Mouse (Mus musculus): ENCODE results near the gene Mgat4b. TPM values are rescaled to one million over a fixed set of nuclear protein-coding genes. Genes with fewer than 3 reads are reported as not detected.
A peak's percentile ranks its signal among the peaks of the same experiment; 100 is the strongest.

The Mgat4b gene
- polyA plus RNA-seq, 1 experiment = 89.2 TPM

DNA sequence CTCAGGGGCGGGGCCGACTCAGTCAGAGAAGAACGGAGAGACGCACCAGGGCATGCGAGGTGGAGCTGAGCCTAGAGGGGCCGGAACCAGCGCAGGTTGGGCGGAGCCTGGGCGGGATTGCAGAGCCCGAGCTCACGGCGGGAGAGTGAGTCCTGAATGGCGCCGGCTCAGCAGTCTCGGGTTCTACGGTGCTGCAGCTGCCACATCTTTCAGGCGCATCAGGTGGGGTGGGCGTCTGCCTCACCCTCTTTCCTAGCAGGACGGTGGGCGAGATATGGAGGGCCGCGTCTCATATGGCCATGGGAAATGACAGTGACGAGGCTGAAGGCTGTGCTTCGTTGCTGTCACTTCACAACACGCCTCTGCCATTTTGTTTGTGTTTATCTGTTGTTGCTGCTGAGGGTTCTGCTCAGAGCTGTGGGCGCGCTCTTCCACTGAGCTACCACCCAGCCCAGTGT lies 35.9 kb upstream of the Mgat4b start:
- H3K79me2 ChIP-seq (ENCODE audit: control insufficient read depth, insufficient read depth) = no peaks in the 10 kb centered on the region
- peaks cover 4% of the 10 kb centered on the region for H3K36me3 ChIP-seq (ENCODE audit: control insufficient read depth, insufficient read depth)
- TF ChIP-seq MAX (IDR thresholded peaks at IDR 0.05; ENCODE audit: low read depth) = no peak
- peak; percentile 70 for TF ChIP-seq SRF (IDR thresholded peaks at IDR 0.05; ENCODE audit: control insufficient read depth, insufficient read length, low read depth)
- peak in 1 of 3 experiments; percentile 43 for TF ChIP-seq MYOG (IDR thresholded peaks at IDR 0.05; ENCODE audit: control insufficient read depth in 1 of 3, insufficient read depth in 1 of 3, insufficient read length in 2 of 3, low read depth in 2 of 3)
- peak; percentile 91 for TF ChIP-seq POLR2AphosphoS2 (IDR thresholded peaks at IDR 0.05; ENCODE audit: insufficient read length, low read depth)
- TF ChIP-seq E2F4 (IDR thresholded peaks at IDR 0.05; ENCODE audit: insufficient read depth) = peak; percentile 87
- no peak for TF ChIP-seq REST (IDR thresholded peaks at IDR 0.05; ENCODE audit: insufficient read depth, insufficient read length)
- TF ChIP-seq POLR2A (IDR thresholded peaks at IDR 0.05; ENCODE audit: insufficient read length, low read depth) = peak; percentile 95
- TF ChIP-seq MYOD1 (IDR thresholded peaks at IDR 0.05; ENCODE audit: control insufficient read depth in 1 of 3, insufficient read length in 2 of 3, low read depth in 2 of 3) = peak in 1 of 3 experiments; percentile 21
- TF ChIP-seq TCF3 (IDR thresholded peaks at IDR 0.05; ENCODE audit: insufficient read length, low read depth) = no peak
- TF ChIP-seq USF1 (IDR thresholded peaks at IDR 0.05; ENCODE audit: low read depth) = no peak
- peak overlapping the region; percentile 62 for H3K4me3 ChIP-seq
- no peaks in the 10 kb centered on the region for H3K27me3 ChIP-seq (ENCODE audit: control insufficient read depth, insufficient read depth, insufficient read length)
- peak overlapping the region; percentile 21 for H3ac ChIP-seq (ENCODE audit: control insufficient read depth, insufficient read length)
- peak overlapping the region; percentile 92 for H3K4me2 ChIP-seq (ENCODE audit: low read depth)

DNA sequence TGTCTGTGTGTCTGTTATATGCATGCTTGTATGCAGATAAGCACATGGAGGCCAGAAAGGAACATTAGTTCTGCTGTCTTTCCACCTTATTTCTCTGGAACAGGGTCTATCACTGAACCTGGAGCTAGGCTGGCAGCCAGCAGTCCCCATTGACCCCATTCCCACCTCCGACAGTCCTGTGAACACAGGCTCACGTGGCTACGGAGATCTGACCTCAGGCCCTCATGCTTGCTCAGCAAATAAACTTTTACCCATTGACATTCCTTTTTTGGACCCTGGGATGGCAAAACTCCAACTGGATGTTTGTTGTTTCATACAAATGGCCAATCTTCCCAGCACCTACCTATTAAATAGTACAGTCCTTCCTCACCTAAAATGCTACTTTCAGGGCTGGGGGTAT lies 34.3 kb upstream of the Mgat4b start:
- H3K27me3 ChIP-seq (ENCODE audit: control insufficient read depth, insufficient read depth, insufficient read length) = no peaks in the 10 kb centered on the region
- no peaks in the 10 kb centered on the region for H3K79me2 ChIP-seq (ENCODE audit: control insufficient read depth, insufficient read depth)
- no peak overlapping the region for H3K4me3 ChIP-seq
- no peak overlapping the region for H3ac ChIP-seq (ENCODE audit: control insufficient read depth, insufficient read length)
- no peak overlapping the region for H3K4me2 ChIP-seq (ENCODE audit: low read depth)
- H3K36me3 ChIP-seq (ENCODE audit: control insufficient read depth, insufficient read depth) = no peaks in the 10 kb centered on the region
- TF ChIP-seq REST (IDR thresholded peaks at IDR 0.05; ENCODE audit: insufficient read depth, insufficient read length) = no peak
- TF ChIP-seq MYOD1 (IDR thresholded peaks at IDR 0.05; ENCODE audit: control insufficient read depth in 1 of 3, insufficient read length in 2 of 3, low read depth in 2 of 3) = no peak
- no peak for TF ChIP-seq POLR2AphosphoS2 (IDR thresholded peaks at IDR 0.05; ENCODE audit: insufficient read length, low read depth)
- no peak for TF ChIP-seq MAX (IDR thresholded peaks at IDR 0.05; ENCODE audit: low read depth)
- no peak for TF ChIP-seq TCF12 (IDR thresholded peaks at IDR 0.05; ENCODE audit: insufficient read depth, poor library complexity, severe bottlenecking)
- no peak for TF ChIP-seq CEBPB (IDR thresholded peaks at IDR 0.05; ENCODE audit: insufficient read depth, poor library complexity, severe bottlenecking)
- no peak for TF ChIP-seq USF1 (IDR thresholded peaks at IDR 0.05; ENCODE audit: low read depth)
- TF ChIP-seq POLR2A (IDR thresholded peaks at IDR 0.05; ENCODE audit: insufficient read length, low read depth) = no peak
- no peak for TF ChIP-seq SRF (IDR thresholded peaks at IDR 0.05; ENCODE audit: control insufficient read depth, insufficient read length, low read depth)
- TF ChIP-seq MYOG (IDR thresholded peaks at IDR 0.05; ENCODE audit: control insufficient read depth in 1 of 3, insufficient read depth in 1 of 3, insufficient read length in 2 of 3, low read depth in 2 of 3) = no peak
- no peak for TF ChIP-seq TCF3 (IDR thresholded peaks at IDR 0.05; ENCODE audit: insufficient read length, low read depth)
- TF ChIP-seq E2F4 (IDR thresholded peaks at IDR 0.05; ENCODE audit: insufficient read depth) = no peak

DNA sequence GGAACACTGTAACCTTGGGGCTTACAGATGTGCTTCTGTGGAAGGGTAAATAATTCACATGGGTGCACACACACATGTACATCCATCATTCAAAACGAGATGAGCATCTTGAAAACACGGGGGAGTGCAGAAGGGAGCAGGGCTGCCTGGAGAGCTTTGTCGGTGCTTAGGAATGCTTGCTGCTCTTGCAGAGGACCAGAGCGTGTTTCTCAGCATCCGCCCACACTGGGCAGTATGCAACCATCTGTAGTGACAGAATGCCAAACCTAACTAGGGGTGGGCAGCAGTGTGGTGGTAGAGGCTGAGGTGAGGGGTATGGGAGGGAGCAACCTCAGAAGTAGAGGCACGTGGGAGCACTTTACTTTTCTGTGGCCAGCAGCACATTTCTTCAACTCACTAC lies 33.6 kb upstream of the Mgat4b start:
- no peaks in the 10 kb centered on the region for H3K27me3 ChIP-seq (ENCODE audit: control insufficient read depth, insufficient read depth, insufficient read length)
- TF ChIP-seq MYOD1 (IDR thresholded peaks at IDR 0.05; ENCODE audit: control insufficient read depth in 1 of 3, insufficient read length in 2 of 3, low read depth in 2 of 3) = no peak
- TF ChIP-seq SRF (IDR thresholded peaks at IDR 0.05; ENCODE audit: control insufficient read depth, insufficient read length, low read depth) = no peak
- no peak for TF ChIP-seq MYOG (IDR thresholded peaks at IDR 0.05; ENCODE audit: control insufficient read depth in 1 of 3, insufficient read depth in 1 of 3, insufficient read length in 2 of 3, low read depth in 2 of 3)
- no peak for TF ChIP-seq USF1 (IDR thresholded peaks at IDR 0.05; ENCODE audit: low read depth)
- TF ChIP-seq REST (IDR thresholded peaks at IDR 0.05; ENCODE audit: insufficient read depth, insufficient read length) = no peak
- TF ChIP-seq POLR2A (IDR thresholded peaks at IDR 0.05; ENCODE audit: insufficient read length, low read depth) = no peak
- no peak for TF ChIP-seq TCF12 (IDR thresholded peaks at IDR 0.05; ENCODE audit: insufficient read depth, poor library complexity, severe bottlenecking)
- no peak for TF ChIP-seq E2F4 (IDR thresholded peaks at IDR 0.05; ENCODE audit: insufficient read depth)

DNA sequence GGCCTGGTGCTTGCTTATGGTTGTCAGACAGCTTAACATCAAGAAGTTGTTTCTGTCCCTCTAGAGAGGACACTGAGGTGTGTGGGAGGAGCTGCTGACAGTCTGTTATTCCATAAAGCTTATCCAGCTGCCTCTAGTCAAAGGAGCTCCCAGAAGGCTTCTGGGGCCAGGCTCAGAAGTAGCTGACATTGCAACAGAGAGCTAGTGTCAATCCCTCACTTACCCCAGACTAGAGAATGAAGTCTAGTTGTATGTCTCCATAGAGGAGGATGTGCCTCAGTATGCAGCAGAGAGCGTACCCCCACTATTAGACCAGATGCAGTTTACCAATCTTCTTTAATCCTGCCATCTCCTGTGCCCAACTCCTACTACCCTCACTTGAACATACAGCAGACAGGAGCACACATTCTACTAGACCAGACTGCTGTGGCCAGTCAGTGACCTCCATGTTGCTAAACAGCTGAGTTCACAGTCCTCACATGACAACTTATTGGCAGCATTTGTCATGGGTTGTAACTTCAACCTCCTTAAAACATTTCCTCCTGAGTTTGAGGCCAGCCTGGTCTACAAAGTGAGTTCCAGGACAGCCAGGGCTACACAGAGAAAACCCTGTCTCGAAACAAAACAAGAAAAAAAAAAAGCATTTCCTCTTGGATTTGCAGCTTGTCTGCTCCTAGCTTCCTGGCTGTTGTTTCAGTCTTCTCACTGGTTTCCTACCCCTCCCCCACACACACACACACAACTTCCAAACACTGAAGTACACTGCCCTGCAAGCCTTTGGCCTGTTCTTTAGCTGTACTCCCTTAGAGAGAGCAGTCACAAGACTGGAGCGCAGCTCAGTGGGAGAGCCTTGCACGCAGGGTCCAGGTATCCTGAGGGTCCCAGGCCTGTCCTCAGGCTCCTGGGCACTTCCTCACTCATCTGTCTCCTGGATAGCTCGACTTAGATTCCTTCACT lies 31.9 kb upstream of the Mgat4b start:
- no peak overlapping the region for H3ac ChIP-seq (ENCODE audit: control insufficient read depth, insufficient read length)
- H3K79me2 ChIP-seq (ENCODE audit: control insufficient read depth, insufficient read depth) = no peaks in the 10 kb centered on the region
- no peaks in the 10 kb centered on the region for H3K36me3 ChIP-seq (ENCODE audit: control insufficient read depth, insufficient read depth)
- TF ChIP-seq MAX (IDR thresholded peaks at IDR 0.05; ENCODE audit: low read depth) = no peak
- no peak for TF ChIP-seq CEBPB (IDR thresholded peaks at IDR 0.05; ENCODE audit: insufficient read depth, poor library complexity, severe bottlenecking)
- TF ChIP-seq MYOG (IDR thresholded peaks at IDR 0.05; ENCODE audit: control insufficient read depth in 1 of 3, insufficient read depth in 1 of 3, insufficient read length in 2 of 3, low read depth in 2 of 3) = no peak
- no peak for TF ChIP-seq REST (IDR thresholded peaks at IDR 0.05; ENCODE audit: insufficient read depth, insufficient read length)
- TF ChIP-seq SRF (IDR thresholded peaks at IDR 0.05; ENCODE audit: control insufficient read depth, insufficient read length, low read depth) = no peak
- TF ChIP-seq TCF3 (IDR thresholded peaks at IDR 0.05; ENCODE audit: insufficient read length, low read depth) = no peak
- TF ChIP-seq MYOD1 (IDR thresholded peaks at IDR 0.05; ENCODE audit: control insufficient read depth in 1 of 3, insufficient read length in 2 of 3, low read depth in 2 of 3) = no peak
- no peak for TF ChIP-seq POLR2AphosphoS2 (IDR thresholded peaks at IDR 0.05; ENCODE audit: insufficient read length, low read depth)
- no peak for TF ChIP-seq E2F4 (IDR thresholded peaks at IDR 0.05; ENCODE audit: insufficient read depth)
- H3K27me3 ChIP-seq (ENCODE audit: control insufficient read depth, insufficient read depth, insufficient read length) = no peaks in the 10 kb centered on the region
- no peak overlapping the region for H3K4me2 ChIP-seq (ENCODE audit: low read depth)
- H3K4me3 ChIP-seq = no peak overlapping the region

More for the DNA sequence above, 33.6 kb upstream of the Mgat4b start:
- no peak overlapping the region for H3K4me2 ChIP-seq (ENCODE audit: low read depth)
- no peaks in the 10 kb centered on the region for H3K79me2 ChIP-seq (ENCODE audit: control insufficient read depth, insufficient read depth)
- no peaks in the 10 kb centered on the region for H3K36me3 ChIP-seq (ENCODE audit: control insufficient read depth, insufficient read depth)
- no peak overlapping the region for H3K4me3 ChIP-seq
- H3ac ChIP-seq (ENCODE audit: control insufficient read depth, insufficient read length) = no peak overlapping the region
